Mouse (Mus musculus): Measurements from ENCODE around the gene Gm10318. TPM values are rescaled to one million over a fixed set of nuclear protein-coding genes. Genes with fewer than 3 reads are reported as not detected.

The Gm10318 gene
- polyA plus RNA-seq, 2 experiments from 2014 or later, result not detected

- no peak for ATAC-seq
Observed at GRCm38 (mm10) chr10:77895562-77895961, 42.9 kb downstream of the Gm10318 start.

DNA sequence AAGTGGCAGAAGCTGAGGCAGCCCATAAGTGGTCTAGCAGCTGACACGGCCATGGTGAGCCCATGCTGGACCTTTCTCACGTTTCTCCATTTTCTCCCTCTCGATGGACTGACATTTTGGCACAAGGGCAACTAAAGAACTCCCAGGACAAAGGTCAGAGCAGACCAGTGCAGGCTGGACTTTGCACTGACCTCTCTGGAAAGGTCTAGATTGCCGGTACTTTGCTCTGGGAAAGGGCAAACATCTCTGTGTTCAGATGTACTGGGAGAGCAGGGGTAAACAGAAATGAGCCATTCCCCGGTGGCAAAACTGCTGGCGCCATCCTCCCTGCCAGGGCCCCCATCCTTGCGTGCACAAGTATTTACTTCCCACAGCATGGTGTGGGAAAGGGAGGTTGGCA lies 47.5 kb downstream of the Gm10318 start:
- no peak for ATAC-seq

- no peak for ATAC-seq
Observed at GRCm38 (mm10) chr10:77900903-77901818, 48.5 kb downstream of the Gm10318 start.

DNA sequence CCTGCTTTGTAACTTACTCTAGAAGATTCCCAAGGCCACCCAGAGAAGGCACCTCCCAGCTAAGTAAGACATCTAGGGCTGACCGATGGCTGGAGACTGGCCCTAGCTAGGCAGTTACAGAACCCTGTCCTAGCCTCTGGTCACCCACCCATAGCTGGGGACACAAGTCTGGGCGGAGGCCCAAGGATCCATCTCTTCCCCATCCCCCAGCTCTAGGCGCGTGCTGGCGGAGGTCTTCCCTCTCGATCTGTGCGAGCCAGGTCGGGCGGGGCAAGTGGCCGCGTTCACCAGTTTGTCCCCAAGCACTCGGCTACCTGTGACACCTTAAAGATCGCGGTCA lies 49.2 kb downstream of the Gm10318 start:
- ATAC-seq, result no peak

DNA sequence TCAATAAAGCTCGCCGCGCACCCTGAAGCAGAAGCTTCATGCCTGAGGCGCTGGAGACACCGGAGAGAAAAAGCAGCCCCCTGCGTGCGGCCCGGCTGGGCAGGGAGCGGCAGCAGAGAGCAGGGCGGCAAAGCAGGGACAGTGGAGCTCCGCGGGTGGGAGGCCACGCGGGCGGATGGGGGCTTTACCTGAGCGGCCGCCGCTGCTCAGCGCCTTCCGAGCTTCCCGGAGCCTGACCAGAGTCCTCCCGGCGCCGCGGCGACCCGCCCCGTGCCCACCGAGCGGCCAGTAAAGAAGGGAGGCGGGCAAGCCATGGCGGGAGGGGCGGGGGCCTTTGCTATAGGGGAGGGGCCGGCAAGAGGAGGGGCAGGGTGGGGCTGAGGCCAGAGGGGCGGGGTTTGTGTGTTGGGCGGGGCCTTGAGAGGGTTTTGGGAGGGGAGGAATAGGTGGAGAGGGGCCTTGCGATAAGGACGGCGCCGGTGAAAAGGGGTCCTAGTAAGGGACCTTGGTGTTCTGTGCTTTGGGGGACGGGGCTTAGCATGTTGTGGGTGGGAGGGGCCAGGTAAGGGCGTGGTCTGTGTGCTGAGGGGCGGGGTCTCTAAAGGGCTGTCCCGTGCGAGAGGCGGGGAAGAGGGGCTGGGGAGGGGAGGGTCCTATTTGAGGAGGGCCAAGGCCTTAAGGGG lies 49.7 kb downstream of the Gm10318 start, which contains the start of gene Lrrc3:
TSS of gene Lrrc3 (minus strand) at position 326 of the 683 bp plus-strand sequence.
- no peak for ATAC-seq

- no peak for ATAC-seq
Observed at GRCm38 (mm10) chr10:77902894-77903715, 50.4 kb downstream of the Gm10318 start.

Other genes starting within 250 kb of the Gm10318 start
- 100 to 1,000 TPM in 1 of 2 experiments, 10 to 100 TPM in 1; 96.6 to 109 TPM for gene Sumo3, start 246.8 kb upstream of the Gm10318 start, polyA plus RNA-seq (2017; shearing (Covaris generic))
- 1 to 10 TPM in 1 of 2 experiments, not detected in 1; 3.0 TPM for gene Gm49325, start 246.7 kb upstream of the Gm10318 start, polyA plus RNA-seq (2017; shearing (Covaris generic))
- 10 to 100 TPM; 42.0 to 65.6 TPM for gene Ube2g2, start 230.6 kb upstream of the Gm10318 start, polyA plus RNA-seq (2017; shearing (Covaris generic))
- 1 to 10 TPM in 1 of 2 experiments, under 1 TPM in 1; 0.31 to 1.4 TPM for gene Tspear, start 166.3 kb upstream of the Gm10318 start, polyA plus RNA-seq (2017; shearing (Covaris generic))
- gene Gm19402, start 162.1 kb upstream of the Gm10318 start, polyA plus RNA-seq (2017; shearing (Covaris generic)), result not detected
- not detected for gene Gm9508, start 155.6 kb upstream of the Gm10318 start, polyA plus RNA-seq (2017; shearing (Covaris generic))
- not detected for gene Gm10272, start 146.2 kb upstream of the Gm10318 start, polyA plus RNA-seq (2017; shearing (Covaris generic))
- gene Gm10024, start 141.4 kb upstream of the Gm10318 start, polyA plus RNA-seq (2017; shearing (Covaris generic)), result not detected
- not detected for gene Gm10142, start 137.1 kb upstream of the Gm10318 start, polyA plus RNA-seq (2017; shearing (Covaris generic))
- gene Krtap12-1, start 132.3 kb upstream of the Gm10318 start, polyA plus RNA-seq (2017; shearing (Covaris generic)), result not detected
- not detected for gene Gm10100, start 126.4 kb upstream of the Gm10318 start, polyA plus RNA-seq (2017; shearing (Covaris generic))
- not detected for gene Gm18596, start 110.2 kb upstream of the Gm10318 start, polyA plus RNA-seq (2017; shearing (Covaris generic))
- gene Gm9736, start 101.5 kb upstream of the Gm10318 start, polyA plus RNA-seq (2017; shearing (Covaris generic)), result not detected
- gene Gm3233, start 93.2 kb upstream of the Gm10318 start, polyA plus RNA-seq (2017; shearing (Covaris generic)), result not detected
- not detected for gene Gm3238, start 81.5 kb upstream of the Gm10318 start, polyA plus RNA-seq (2017; shearing (Covaris generic))
- gene Gm7138, start 75.9 kb upstream of the Gm10318 start, polyA plus RNA-seq (2017; shearing (Covaris generic)), result not detected
- gene Gm3250, start 70.3 kb upstream of the Gm10318 start, polyA plus RNA-seq (2017; shearing (Covaris generic)), result not detected
- gene Gm7137, start 64.7 kb upstream of the Gm10318 start, polyA plus RNA-seq (2017; shearing (Covaris generic)), result not detected
- not detected for gene Gm9639, start 57.8 kb upstream of the Gm10318 start, polyA plus RNA-seq (2017; shearing (Covaris generic))
- gene Gm19668, start 53.7 kb upstream of the Gm10318 start, polyA plus RNA-seq (2017; shearing (Covaris generic)), result not detected
- not detected for gene Gm9507, start 41.0 kb upstream of the Gm10318 start, polyA plus RNA-seq (2017; shearing (Covaris generic))
- not detected for gene Gm2696, start 38.2 kb upstream of the Gm10318 start, polyA plus RNA-seq (2017; shearing (Covaris generic))
- not detected for gene Krtap10-4, start 25.8 kb upstream of the Gm10318 start, polyA plus RNA-seq (2017; shearing (Covaris generic))
- not detected for gene Krtap10-10, start 16.9 kb upstream of the Gm10318 start, polyA plus RNA-seq (2017; shearing (Covaris generic))
- not detected for gene Gm36176, start 6.1 kb upstream of the Gm10318 start, polyA plus RNA-seq (2017; shearing (Covaris generic))
- gene Gm3285, start 9.1 kb downstream of the Gm10318 start, polyA plus RNA-seq (2017; shearing (Covaris generic)), result not detected
- not detected for gene Lrrc3, start 49.7 kb downstream of the Gm10318 start, polyA plus RNA-seq (2017; shearing (Covaris generic))
- gene Trpm2, start 117.7 kb downstream of the Gm10318 start, polyA plus RNA-seq (2017; shearing (Covaris generic)), result 1 to 10 TPM in 1 of 2 experiments, not detected in 1; 1.2 TPM
- gene 1810043G02Rik, start 125.7 kb downstream of the Gm10318 start, polyA plus RNA-seq (2017; shearing (Covaris generic)), result 10 to 100 TPM in 1 of 2 experiments, 1 to 10 TPM in 1; 5.4 to 13.8 TPM
- gene Pfkl, start 157.2 kb downstream of the Gm10318 start, polyA plus RNA-seq (2017; shearing (Covaris generic)), result 100 to 1,000 TPM in 1 of 2 experiments, 10 to 100 TPM in 1; 60.6 to 118 TPM
- not detected for gene Dnmt3l, start 189.1 kb downstream of the Gm10318 start, polyA plus RNA-seq (2017; shearing (Covaris generic))
- gene Aire, start 190.8 kb downstream of the Gm10318 start, polyA plus RNA-seq (2017; shearing (Covaris generic)), result under 1 TPM in 1 of 2 experiments, not detected in 1; 0.33 TPM
- 10 to 100 TPM in 1 of 2 experiments, 1 to 10 TPM in 1; 8.8 to 19.3 TPM for gene Icosl, start 216.4 kb downstream of the Gm10318 start, polyA plus RNA-seq (2017; shearing (Covaris generic))